Mouse (Mus musculus): ENCODE measurements around the gene Ggct. TPM values are rescaled to one million over a fixed set of nuclear protein-coding genes. Genes with fewer than 3 reads are reported as not detected.
"Not testable (repeated sequence)": the region's sequence is repeated elsewhere in the genome, so short reads cannot be mapped to it uniquely, and the experiment has no call there.

The Ggct gene
- total RNA-seq, 2 experiments from 2014 or later, result 9.3 to 13.7 TPM

DNA sequence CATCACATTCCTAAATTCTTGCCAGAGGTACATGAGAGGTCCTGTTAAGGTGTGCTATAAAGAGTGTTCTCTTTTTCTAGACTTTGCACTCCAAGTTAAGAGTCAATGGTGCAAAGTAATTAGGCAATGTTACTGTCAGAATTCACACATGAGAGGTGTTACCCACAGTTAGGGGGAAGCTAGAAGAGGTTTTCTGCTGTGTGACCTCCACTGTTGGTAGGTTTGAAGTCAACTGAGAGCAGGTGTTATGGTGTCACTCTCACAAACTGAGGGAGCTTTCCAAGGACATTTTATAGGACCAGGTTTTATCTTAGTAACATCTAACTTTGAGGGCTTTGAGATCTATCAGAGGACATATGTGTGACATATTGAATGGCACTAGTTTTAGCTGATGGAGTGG is 36.8 kb downstream of the Ggct start:
- intact Hi-C loops (cut with DNase I), result no loop called here

DNA sequence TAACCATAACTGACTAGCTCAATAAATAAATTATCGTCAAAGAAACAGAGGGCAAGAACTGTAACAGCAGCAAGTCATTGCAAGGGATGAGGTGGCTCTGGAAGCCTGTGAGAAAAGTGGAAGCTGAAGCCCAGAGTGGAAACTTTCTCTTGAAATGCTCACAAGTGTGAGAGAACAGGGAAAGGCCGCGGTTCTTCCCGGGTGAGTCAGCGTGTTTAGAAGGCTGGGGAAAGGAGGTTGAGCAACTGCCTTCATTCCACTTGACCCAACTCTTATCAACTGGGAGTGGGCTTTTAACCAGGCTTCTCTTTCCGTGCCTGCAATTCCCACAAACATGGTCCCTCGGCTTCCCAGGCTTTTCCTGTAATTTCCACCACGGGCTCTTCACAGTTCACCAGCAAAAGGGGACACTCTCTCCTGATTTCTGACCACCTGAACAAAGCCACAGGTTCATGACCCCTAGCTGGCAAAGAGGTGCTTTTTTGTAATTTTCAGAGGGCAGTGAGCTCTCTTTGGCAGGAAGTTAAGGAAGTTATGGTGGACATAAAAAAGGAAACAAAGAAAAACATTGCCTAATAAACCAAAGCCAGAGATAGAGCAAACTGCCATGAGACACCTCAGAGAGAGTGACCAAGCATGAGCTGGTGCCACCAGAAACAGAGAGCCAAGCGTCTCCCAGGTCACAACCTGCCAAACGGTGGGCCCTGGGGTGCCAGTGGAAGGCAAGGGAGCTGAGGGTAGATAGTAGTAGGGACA is 37.9 kb downstream of the Ggct start:
- peak in 1 of 2 experiments; percentile 55 for DNase-seq
- intact Hi-C loops (cut with DNase I), result no loop called here

More for the DNA sequence above, 36.8 kb downstream of the Ggct start:
- no peak for DNase-seq

DNA sequence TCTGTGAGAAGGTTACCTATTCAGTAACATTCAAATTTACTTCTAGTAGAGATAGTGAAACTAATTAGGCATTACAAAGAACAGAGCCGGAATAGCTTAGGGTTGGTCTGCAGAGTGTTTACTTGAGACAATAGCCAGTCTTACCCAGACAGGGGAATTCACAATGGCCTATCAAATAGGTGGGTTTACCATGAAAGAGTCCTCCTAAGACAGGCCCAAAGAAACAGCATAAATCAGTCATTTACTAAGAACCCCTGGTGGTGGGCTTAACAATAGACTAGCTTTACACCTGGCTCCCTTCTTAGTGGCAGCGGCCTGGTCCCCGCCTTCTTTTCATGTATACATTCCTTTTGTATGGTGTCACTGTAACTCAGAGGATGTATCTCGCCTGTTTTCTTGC is 39.4 kb downstream of the Ggct start:
- DNase-seq; intact Hi-C loops (cut with DNase I): not testable (repeated sequence)

DNA sequence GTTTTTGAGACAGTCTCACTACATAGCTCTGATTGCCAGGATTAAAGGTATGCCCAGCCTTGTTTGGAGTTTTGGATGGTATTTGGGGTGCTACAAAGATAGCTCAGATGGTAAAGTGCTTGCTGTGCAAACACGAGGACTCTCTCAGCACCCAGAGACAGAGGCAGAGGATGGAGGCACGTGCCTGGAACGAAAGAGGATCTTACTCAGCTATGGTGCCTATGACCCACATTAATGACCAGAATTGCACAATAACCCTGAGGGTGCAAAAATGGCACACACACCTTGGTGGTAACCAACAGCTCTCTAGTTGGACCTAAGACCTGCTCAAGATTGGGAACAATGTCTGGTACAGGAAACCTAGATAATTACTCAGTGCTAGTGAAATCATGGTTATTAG is 40.2 kb downstream of the Ggct start:
- no peak for DNase-seq

DNA sequence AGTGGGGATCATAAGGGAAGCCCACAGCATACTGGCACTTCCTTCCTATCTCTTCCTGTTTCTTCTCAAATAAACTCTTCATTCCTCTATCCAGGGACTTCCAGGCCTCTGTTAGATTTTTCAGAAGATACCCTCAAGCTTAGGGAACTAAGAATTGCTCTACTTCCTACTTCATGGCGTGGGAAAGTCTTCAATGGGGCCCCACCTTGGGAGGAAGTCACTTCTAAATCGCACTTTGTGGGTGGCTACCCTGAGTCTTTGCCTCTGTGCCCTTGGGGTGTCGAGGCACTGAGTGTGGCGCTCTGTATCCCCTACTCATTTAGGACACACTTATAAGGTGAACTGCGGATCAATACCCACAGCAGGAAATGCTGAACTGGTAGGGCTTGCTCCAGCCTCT is 44.1 kb downstream of the Ggct start:
- intact Hi-C loops (cut with DNase I), result no loop called here
- DNase-seq, result no peak

More for the DNA sequence above, 40.2 kb downstream of the Ggct start:
- intact Hi-C loops (cut with DNase I), result no loop called here

DNA sequence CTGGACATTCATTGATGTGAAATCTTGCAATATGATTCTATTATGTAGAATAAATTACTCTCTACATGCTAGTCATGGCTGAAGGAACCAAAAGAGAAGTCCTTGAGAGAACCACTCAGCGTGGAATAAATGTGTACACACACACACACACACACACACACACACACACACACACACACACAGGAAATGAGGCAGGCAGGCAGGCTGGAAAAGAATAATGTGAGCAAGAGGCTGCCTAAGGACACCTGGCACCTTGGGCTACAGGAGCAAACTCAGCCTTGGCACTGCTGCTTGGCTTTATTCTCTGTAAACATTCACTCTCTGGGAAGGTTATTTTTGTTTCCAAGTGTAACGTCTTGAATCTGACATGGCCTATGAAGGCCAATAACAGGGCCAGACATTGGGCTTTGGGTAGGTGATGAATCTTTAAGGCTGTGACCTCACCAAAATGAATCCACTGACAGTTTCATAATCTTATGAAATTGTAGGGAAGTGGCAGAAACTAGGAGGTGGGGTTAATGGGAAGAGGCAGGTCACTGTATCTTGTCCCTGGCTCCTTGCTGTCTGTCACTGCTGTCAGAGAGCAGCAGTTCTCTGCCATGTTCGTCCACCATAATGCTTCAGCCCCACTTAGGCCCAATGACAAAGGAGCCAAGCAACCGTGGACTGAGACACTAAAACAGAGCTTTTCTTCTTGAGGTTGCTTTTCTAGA is 46.4 kb downstream of the Ggct start:
- DNase-seq, result no peak
- intact Hi-C loops (cut with DNase I), result no loop called here

DNA sequence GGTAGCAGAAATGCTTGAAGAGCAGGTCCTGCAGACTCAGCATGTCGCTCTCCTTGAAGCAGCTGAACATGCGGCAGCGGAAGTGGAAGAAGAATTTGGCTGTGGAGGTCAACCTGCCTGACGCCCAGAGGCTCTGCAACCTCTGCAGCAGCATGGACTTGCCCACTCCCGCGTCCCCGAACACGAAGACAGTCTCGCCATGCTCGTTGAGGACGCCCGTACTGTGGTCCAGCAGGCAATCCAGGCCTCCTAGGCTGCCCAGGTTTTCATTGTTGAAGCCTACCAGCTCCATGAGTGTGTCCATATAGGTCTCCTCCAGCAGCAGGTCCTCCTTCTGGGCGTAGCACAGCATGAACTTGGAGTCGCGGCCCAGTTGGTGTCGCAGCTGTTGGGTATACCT is 48.2 kb downstream of the Ggct start:
- no peak for DNase-seq
- intact Hi-C loops (cut with DNase I), result no loop called here

DNA sequence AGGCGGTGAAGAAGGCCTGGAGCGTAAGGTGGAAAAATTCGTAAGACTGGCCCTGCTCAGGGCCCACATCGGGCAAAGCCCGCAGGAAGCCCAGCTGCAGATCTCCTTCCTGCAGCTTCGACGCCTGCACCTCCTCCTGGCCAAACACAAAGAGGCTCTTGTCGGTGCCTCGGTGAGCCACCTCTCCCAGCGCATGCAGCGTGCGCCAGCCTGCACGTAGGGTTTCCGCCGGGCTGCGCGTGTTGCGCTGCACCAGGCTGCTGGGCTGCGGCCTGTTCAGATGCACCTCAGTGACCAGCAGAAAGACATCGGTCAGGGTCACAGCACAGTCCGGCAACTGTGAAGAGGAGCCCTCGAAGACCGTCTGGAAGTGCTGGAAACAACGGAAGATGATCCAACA is 49.0 kb downstream of the Ggct start:
- DNase-seq, result no peak
- intact Hi-C loops (cut with DNase I), result no loop called here

DNA sequence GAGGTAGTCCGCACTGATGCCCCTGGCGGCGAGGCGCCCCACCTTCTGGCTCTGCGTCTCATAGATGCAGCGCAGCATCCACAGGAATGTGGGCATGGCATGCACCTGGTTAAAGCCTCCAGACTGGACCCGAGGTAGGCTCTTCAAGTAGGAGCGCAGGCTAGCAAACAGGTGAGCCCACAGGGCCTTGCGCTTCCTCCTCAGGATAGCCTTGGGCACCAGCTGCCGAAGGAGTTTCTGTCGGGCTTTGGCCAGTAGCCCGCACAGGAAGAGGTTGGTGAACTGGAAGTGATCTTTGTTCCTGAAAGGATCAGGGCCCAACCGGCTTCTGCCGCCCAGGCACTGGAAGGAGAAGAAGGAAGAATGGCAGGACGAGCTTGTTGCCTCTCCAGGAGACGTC is 49.5 kb downstream of the Ggct start:
- no peak for DNase-seq
- intact Hi-C loops (cut with DNase I), result no loop called here

DNA sequence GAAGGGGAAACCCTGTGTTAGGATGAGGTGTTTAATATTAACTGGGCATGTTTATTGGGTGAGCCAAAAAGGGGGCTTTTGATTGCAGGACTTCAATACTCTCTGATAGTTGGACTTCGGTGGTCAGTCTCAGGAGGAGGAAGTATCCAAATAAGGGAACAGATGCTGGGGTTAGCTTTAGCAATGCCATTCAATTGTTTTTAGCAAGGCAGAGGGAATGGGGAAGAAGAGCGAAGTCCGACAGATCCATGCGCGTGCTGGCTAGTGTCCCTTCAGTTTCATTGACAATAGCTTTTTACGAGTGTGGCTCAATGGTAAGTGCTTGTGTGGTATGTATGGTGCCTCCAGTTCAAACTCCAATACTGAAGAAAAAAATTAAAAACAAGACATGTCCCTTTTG is 51.6 kb downstream of the Ggct start:
- no peak for DNase-seq
- intact Hi-C loops (cut with DNase I), result no loop called here

DNA sequence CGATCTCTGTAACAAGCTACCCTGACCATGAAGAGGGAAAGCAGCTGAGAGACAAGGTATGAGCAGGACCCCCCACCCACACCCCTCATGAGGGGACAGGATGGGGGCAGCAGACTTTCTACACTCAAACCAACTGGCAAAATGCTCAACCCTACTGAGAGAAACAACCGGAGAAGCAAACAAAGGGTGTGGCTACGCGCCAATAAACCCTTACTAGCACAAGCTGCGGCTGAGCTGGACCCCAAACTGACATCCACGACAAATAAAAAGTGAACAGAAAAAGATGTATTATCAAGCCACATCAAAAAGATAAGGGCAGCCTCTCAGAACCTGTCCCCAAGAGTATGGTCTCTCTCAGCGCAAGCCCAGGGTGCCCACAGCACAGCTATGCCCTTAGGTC is 52.6 kb downstream of the Ggct start:
- intact Hi-C loops (cut with DNase I), result no loop called here
- no peak for DNase-seq

DNA sequence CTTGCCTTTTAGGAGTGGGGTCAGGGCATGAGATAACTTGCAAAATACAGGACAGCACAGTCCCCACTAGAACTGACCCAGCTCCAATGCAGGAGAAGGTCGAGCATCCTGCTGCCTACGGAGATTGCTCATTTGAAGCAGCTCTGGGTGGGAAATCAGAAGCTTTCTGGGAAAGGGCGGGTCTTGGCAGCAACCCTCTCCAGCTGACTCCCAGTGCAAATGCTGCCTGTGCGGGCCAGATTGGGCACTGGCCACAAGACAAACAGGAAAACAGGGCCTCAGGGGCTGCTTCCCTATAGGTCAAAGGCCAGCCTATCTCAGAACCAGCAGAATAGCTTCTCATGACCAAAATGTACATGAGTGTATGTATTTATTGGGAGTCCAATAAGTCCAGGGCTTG is 53.1 kb downstream of the Ggct start:
- peak; percentile 55 to 60 for DNase-seq
- intact Hi-C loops (cut with DNase I), result loop anchor here (5.0 kb wide), 1 partner anchor 33 kb away; the partner anchor contains the start of gene Nod1

DNA sequence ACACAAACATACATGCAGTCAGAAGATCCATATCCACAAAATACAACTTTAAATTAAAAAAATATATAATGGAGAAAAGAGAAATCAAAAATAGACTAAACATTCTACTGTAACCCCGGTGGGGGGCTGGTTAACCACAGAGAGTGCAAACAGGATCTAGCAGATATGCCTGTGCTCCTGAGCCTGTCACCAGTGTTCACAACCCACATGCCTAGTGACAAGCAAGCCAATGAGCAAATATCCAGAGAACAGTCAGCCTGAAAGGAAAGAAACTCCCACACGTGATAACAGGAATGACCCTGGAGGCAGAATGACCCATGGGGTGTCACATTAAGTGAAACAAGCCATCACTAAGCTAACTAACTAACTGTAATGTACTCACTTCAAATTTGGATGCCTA is 56.3 kb downstream of the Ggct start:
- no peak for DNase-seq
- intact Hi-C loops (cut with DNase I), result loop anchor here (5.0 kb wide), 1 partner anchor 36 kb away; the partner anchor contains the start of gene Nod1

DNA sequence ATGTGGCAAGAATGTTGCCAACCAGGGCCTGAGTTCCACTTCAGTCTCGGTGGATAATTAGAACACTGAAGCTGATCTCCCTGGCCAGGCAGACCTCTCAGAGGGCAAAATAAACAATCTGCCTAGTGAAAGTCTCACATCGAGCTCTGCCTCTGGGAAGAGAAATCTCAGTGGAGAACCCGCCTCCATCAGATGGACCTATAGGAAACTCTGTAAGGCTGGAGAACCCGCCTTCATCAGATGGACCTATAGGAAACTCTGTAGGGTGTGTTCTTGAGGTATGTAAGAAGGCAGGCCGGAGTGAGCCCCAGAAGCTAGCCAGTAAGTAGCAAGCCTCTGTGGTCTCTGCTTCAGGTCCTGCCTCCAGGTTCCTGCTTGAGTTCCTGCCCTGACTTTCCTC is 57.8 kb downstream of the Ggct start:
- no peak for DNase-seq
- intact Hi-C loops (cut with DNase I), result loop anchor here (5.0 kb wide), 1 partner anchor 37 kb away; the partner anchor contains the start of gene Nod1

DNA sequence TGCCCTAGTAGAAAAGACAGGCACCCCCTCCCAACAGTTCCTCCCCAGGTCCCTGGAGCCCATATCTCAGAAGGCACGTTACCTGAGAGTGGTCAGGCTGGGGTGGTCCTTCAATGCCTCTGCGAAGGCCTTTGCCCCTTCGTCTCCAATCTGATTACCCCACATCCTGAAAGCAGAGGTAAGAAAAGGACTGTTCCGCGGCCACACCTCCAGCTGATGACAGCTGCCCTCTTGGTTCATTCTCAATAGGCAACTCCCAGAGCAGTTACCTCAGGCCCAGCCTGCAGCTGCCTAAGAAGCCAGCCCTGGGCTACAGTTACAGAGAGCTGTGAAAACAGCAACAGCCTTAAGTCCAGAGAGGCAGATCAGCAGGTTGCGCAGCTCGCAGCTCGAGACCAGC is 58.4 kb downstream of the Ggct start:
- no peak for DNase-seq
- intact Hi-C loops (cut with DNase I), result no loop called here

DNA sequence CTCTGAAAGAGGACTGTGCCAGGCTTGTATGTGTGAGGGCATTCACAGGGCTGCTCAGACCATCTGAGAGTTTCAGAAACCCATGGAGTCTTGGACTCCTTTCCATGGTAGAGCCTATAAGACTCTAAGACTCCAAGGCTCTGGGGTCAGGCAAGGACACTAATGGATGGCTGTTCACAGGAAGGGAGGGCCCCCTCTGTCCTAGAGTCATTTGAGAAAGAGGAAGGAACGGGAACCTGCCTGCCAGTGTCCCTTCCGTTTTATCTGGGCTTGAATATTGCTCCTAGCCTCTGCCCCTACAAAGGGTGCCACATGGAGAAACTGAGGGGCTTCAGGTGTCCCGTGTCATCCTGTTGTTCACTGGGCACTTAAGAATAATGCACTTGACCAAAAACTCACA is 58.9 kb downstream of the Ggct start:
- intact Hi-C loops (cut with DNase I), result no loop called here
- DNase-seq, result no peak

DNA sequence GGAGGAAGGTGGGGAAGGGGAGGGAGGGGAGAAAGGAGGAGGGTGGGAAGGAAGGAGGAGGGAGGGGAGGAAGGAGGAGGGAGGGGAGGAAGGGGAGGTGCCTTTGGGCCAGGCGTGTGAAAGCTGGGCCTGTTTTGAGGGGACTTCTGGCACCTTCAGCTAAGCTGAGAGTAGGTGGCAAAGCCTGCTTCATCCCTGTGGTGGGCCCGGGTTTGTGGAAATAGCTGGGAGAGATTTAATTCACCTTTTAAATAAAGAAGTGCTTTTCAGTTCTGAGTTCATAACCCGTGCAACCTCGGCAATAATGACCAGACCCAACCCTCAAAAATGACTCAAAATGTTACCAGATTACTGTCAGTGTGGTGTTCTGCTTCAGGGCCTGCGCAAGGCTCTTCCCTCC is 59.5 kb downstream of the Ggct start:
- intact Hi-C loops (cut with DNase I), result no loop called here
- DNase-seq, result no peak

Other genes with a start within 250 kb of the Ggct start
- gene Znrf2, start 176.0 kb downstream of the Ggct start, total RNA-seq (2021), result 10 to 100 TPM; 24.0 to 27.6 TPM
- 10 to 100 TPM; 14.2 to 15.8 TPM for gene Nod1, start 20.3 kb downstream of the Ggct start, total RNA-seq (2021)
- 10 to 100 TPM; 75.8 to 83.9 TPM for gene Gars, start 45.1 kb upstream of the Ggct start, total RNA-seq (2021)
- 10 to 100 TPM in 1 of 2 experiments, 1 to 10 TPM in 1; 7.9 to 11.5 TPM for gene Crhr2, start 140.1 kb upstream of the Ggct start, total RNA-seq (2021)
- gene Inmt, start 182.1 kb upstream of the Ggct start, total RNA-seq (2021), result not detected
- gene Mindy4, start 210.4 kb upstream of the Ggct start, total RNA-seq (2021), result 1 to 10 TPM; 4.9 to 5.2 TPM